Mouse (Mus musculus) limb, embryonic 10.5 days (tissue): ENCODE data around the gene Kri1. TPM values are rescaled to one million over a fixed set of nuclear protein-coding genes. Genes with fewer than 3 reads are reported as not detected.
"Not testable (repeated sequence)": the region's sequence is repeated elsewhere in the genome, so short reads cannot be mapped to it uniquely, and the experiment has no call there.

Source experiments
- DNase-seq: peaks from one replicate; pipeline ENCODE4 v3.0.0-alpha.2; 2017; ENCODE audit warnings: low spot score
- H3K27ac ChIP-seq: fragments of 300-500 bp; sonication (generic); 2 replicates; pipeline ENCODE4 v1.5.1; 2016; ENCODE audit warnings: mild to moderate bottlenecking
- H3K27me3 ChIP-seq: fragments of 300-500 bp; sonication (generic); 2 replicates; pipeline ENCODE4 v1.6.1; 2016; ENCODE audit warnings: low read depth, mild to moderate bottlenecking; ENCODE audit not compliant: poor library complexity, severe bottlenecking
- H3K36me3 ChIP-seq: fragments of 300-500 bp; sonication (generic); 2 replicates; pipeline ENCODE4 v1.6.1; 2016; ENCODE audit warnings: mild to moderate bottlenecking, moderate library complexity
- H3K4me1 ChIP-seq: fragments of 300-500 bp; sonication (generic); 2 replicates; pipeline ENCODE4 v1.6.1; 2016
- H3K4me3 ChIP-seq: fragments of 300-500 bp; sonication (generic); 2 replicates; pipeline ENCODE4 v1.5.1; 2016; ENCODE audit warnings: mild to moderate bottlenecking, moderate library complexity
- H3K9me3 ChIP-seq: fragments of 300-500 bp; sonication (generic); replicated peaks from 2 replicates; pipeline ENCODE4 v1.6.1; 2016; ENCODE audit warnings: mild to moderate bottlenecking
- WGBS: fragments of 180-500 bp; shearing (Covaris S2); methylation state at CpG from one replicate; pipeline ENCODE4 v1.1.7; 2016; 5-methylcytosine and 5-hydroxymethylcytosine counted together
- polyA plus RNA-seq: library from polyadenylated mRNA; unstranded; fragments of >200 nt; fragmentation: Nextera tagmentation; extraction: Ambion mirVana; gene quantifications from 2 replicates; pipeline ENCODE4 v1.2.1, GENCODE M21; 2016

Gene Kri1
- polyA plus RNA-seq, 1 experiment from 2014 or later = 19.1 TPM

DNA sequence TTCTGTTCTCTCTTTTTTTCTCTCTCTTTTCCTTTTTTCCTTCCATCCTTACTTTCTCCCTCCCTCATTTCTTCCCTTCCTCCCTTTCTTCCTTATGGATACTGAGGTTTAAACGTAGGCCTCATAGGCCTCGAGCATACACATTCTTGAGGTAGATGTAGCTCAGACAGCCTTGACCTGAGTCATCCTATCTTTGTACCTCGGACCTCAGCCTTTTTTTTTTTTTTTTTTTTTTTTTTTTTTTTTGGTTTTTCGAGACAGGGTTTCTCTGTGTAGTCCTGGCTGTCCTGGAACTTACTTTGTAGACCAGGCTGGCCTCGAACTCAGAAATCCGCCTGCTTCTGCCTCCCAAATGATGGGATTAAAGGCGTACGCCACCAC lies 35.1 kb upstream of the Kri1 start:
- not testable (repeated sequence) for DNase-seq, H3K4me3 ChIP-seq, H3K27me3 ChIP-seq, H3K9me3 ChIP-seq, H3K27ac ChIP-seq
- Histone ChIP-seq H3K4me1 (peaks cover 24% of the 10 kb centered on the region), H3K36me3 (peaks cover 21% of the 10 kb centered on the region)
- 93% methylated on average over 8 of the region's 8 CpGs for WGBS

GRCm38 (mm10) chr9:21322211-21322916 lies 34.6 kb upstream of the Kri1 start:
- 87% methylated on average over 19 of the region's 19 CpGs for WGBS
- Histone ChIP-seq H3K27me3 (no peaks in the 10 kb centered on the region), H3K4me1 (peaks cover 24% of the 10 kb centered on the region), H3K9me3 (no peaks in the 10 kb centered on the region), H3K27ac (no peak overlapping the region), H3K36me3 (peaks cover 21% of the 10 kb centered on the region), H3K4me3 (peak overlapping the region; percentile 80)
- no peak for DNase-seq

DNA sequence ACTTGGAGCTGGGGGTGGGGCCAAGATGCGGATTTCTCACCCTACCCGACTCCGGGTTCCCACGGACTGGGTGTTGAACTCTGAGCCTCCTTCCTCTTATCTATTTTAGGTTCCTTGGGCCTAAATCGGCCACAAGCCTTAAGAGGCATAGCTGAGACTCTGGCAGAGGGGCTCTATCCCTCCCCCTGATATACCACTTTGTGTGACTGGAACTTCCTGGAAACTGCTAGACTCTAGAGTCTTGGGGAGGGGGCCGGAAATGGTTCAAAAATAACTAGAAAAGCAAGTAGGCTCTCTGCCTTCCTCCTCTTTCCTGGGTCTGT lies 33.7 kb upstream of the Kri1 start:
- Histone ChIP-seq H3K36me3 (peaks cover 19% of the 10 kb centered on the region), H3K4me1 (peaks cover 24% of the 10 kb centered on the region), H3K4me3 (peak overlapping the region; percentile 80), H3K27ac (peak overlapping the region; percentile 87), H3K27me3 (no peaks in the 10 kb centered on the region), H3K9me3 (no peaks in the 10 kb centered on the region)
- 16% methylated on average over 6 of the region's 6 CpGs for WGBS
- DNase-seq = no peak

DNA sequence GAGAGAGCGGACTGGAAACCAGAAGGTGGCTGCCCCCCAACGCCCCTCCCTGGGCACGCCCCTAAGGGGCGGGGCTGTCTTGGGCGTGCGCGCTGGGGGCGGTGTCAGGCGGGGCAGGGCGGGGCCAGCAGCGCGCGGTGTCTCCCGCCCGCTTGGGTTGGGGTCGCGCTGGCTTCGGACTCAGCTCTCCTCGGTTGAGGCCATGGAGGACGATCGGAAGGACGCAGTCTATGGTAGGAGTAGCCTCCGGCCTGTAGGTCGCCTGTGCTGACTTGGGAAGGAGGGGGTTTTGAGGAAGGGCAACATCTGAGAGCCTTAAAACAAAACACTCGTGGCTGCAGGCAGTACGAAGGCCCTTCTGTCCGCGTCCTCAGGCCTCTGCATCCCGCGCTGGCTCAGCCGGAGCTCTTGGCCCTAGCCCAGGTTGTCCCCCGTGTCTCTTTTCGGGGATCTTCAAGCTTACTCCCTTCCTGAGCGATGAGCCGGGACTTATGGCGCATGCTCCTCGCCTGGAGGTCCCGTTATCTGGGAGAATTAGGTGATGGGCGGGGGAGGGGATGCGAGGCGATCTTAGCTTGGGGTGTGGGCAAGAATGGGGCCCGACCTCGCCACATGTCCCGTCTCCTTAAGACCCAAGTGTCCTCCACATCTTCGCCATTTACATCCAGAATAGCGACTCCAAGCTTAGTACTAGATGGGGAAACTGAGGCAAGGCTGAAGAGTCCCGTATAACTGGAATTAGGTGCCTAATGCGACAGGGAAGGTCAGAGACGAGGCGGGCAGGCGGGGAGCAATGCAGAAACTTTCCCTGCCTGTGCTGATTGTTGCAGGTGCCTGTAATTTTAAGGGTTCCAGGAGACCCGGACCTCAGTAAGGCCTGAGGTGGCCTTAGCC lies 33.1 kb upstream of the Kri1 start, which contains the start of gene Slc44a2:
Slc44a2 (plus strand) TSS at position 80 of the 894 bp plus-strand sequence.
- peaks cover 15% of the 10 kb centered on the region for H3K36me3 ChIP-seq
- H3K4me3 ChIP-seq = peak within 1 kb of the TSS; percentile 80
- H3K27ac ChIP-seq = peak within 1 kb of the TSS; percentile 87
- peaks cover 24% of the 10 kb centered on the region for H3K4me1 ChIP-seq
- H3K27me3 ChIP-seq = no peaks in the 10 kb centered on the region
- no peaks in the 10 kb centered on the region for H3K9me3 ChIP-seq
- DNase-seq = peak; percentile 95
- WGBS = under 1% methylated on average over 52 of the region's 52 CpGs

- Histone ChIP-seq H3K9me3 (no peaks in the 10 kb centered on the region), H3K27me3 (no peaks in the 10 kb centered on the region), H3K27ac (peak overlapping the region; percentile 87), H3K36me3 (peaks cover 11% of the 10 kb centered on the region), H3K4me3 (peak overlapping the region; percentile 80), H3K4me1 (peaks cover 24% of the 10 kb centered on the region)
- 36% methylated on average over 4 of the region's 4 CpGs for WGBS
- DNase-seq = no peak
Observed at GRCm38 (mm10) chr9:21320280-21320618, 32.5 kb upstream of the Kri1 start.

- H3K27ac ChIP-seq = no peak overlapping the region
- 88% methylated on average over 4 of the region's 4 CpGs for WGBS
- H3K36me3 ChIP-seq = peaks cover 5% of the 10 kb centered on the region
- no peaks in the 10 kb centered on the region for H3K27me3 ChIP-seq
- no peak overlapping the region for H3K4me3 ChIP-seq
- H3K4me1 ChIP-seq = peaks cover 24% of the 10 kb centered on the region
- H3K9me3 ChIP-seq = no peaks in the 10 kb centered on the region
- DNase-seq = no peak
Observed at GRCm38 (mm10) chr9:21319503-21319902, 31.7 kb upstream of the Kri1 start.

DNA sequence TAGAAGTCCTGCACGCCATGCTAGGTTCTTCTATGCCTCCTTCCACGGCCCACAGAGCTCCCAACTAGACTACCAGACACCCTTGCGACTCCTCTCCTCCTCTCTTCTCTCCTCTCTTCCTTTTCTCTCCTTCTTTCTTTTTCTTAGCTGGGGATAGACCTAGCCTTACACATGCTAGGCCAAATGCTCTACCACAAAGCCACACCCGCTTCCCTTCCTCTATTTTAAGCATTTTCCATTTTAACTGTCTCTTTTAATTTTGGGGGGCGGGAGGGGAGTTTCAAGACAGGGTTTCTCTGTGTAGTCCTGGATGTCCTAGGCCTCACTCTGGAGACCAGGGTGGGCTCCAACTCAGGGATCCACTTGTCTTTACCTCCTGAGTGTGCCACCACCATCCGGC lies 31.0 kb upstream of the Kri1 start:
- 91% methylated on average over 6 of the region's 6 CpGs for WGBS
- Histone ChIP-seq H3K27ac (no peak overlapping the region), H3K4me3 (no peak overlapping the region), H3K27me3 (no peaks in the 10 kb centered on the region), H3K36me3 (no peaks in the 10 kb centered on the region), H3K9me3 (no peaks in the 10 kb centered on the region), H3K4me1 (peaks cover 24% of the 10 kb centered on the region)
- no peak for DNase-seq

DNA sequence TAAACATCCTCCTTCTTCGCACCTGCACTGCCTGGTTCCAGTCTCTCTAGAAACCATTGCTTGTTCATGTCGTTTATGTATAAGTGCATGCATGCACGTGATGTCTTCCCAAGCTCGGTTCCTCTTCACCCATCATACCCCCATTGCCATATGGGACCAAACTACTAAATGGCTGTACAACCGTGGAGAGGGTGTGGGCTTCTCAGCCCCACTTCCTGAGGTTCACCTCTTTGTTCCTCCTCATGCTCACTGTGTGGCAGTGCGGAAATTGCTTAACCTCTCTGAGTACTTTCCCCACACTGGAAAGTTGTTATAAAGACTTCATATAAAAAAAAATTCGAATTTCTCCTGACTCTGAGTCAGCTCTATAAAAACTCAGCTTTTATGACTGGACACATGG lies 28.9 kb upstream of the Kri1 start:
- Histone ChIP-seq H3K36me3 (no peaks in the 10 kb centered on the region), H3K9me3 (no peaks in the 10 kb centered on the region), H3K27ac (no peak overlapping the region), H3K4me3 (no peak overlapping the region), H3K27me3 (peaks cover 16% of the 10 kb centered on the region), H3K4me1 (peaks cover 22% of the 10 kb centered on the region)
- DNase-seq = no peak
- 73% methylated on average over 7 of the region's 7 CpGs for WGBS

- no peaks in the 10 kb centered on the region for H3K36me3 ChIP-seq
- H3K27ac ChIP-seq = no peak overlapping the region
- DNase-seq = no peak
- peaks cover 27% of the 10 kb centered on the region for H3K27me3 ChIP-seq
- WGBS = 60% methylated on average over 5 of the region's 5 CpGs
- H3K4me1 ChIP-seq = peaks cover 10% of the 10 kb centered on the region; the same call in 1 of the 2 replicates
- H3K4me3 ChIP-seq = no peak overlapping the region
- H3K9me3 ChIP-seq = no peaks in the 10 kb centered on the region
Observed at GRCm38 (mm10) chr9:21315421-21315820, 27.7 kb upstream of the Kri1 start.

GRCm38 (mm10) chr9:21314367-21315140 lies 26.8 kb upstream of the Kri1 start:
- Histone ChIP-seq H3K27ac (no peak overlapping the region), H3K4me1 (peaks cover 7% of the 10 kb centered on the region; the same call in 1 of the 2 replicates), H3K27me3 (peaks cover 33% of the 10 kb centered on the region), H3K4me3 (no peak overlapping the region), H3K9me3 (no peaks in the 10 kb centered on the region), H3K36me3 (no peaks in the 10 kb centered on the region)
- WGBS = 84% methylated on average over 9 of the region's 9 CpGs
- DNase-seq = no peak

- peaks cover 37% of the 10 kb centered on the region for H3K27me3 ChIP-seq
- no peaks in the 10 kb centered on the region for H3K9me3 ChIP-seq
- no peak overlapping the region for H3K27ac ChIP-seq
- no peak overlapping the region for H3K4me3 ChIP-seq
- WGBS = 8% methylated on average over 11 of the region's 11 CpGs
- H3K4me1 ChIP-seq = peaks cover 11% of the 10 kb centered on the region; the same call in 1 of the 2 replicates
- H3K36me3 ChIP-seq = no peaks in the 10 kb centered on the region
- DNase-seq = peak; percentile 96
Observed at GRCm38 (mm10) chr9:21313394-21313793, 25.6 kb upstream of the Kri1 start.

GRCm38 (mm10) chr9:21312134-21312533 lies 24.4 kb upstream of the Kri1 start, which contains the start of gene Ap1m2:
Gene Ap1m2, minus strand, starts transcription at chr9:21312337.
- Histone ChIP-seq H3K27ac (no peak within 1 kb of the TSS), H3K27me3 (peaks cover 37% of the 10 kb centered on the region), H3K36me3 (no peaks in the 10 kb centered on the region), H3K4me1 (peaks cover 11% of the 10 kb centered on the region; the same call in 1 of the 2 replicates), H3K4me3 (peak within 1 kb of the TSS; percentile 25), H3K9me3 (no peaks in the 10 kb centered on the region)
- WGBS = 5% methylated on average over 35 of the region's 35 CpGs
- no peak for DNase-seq
